Mouse (Mus musculus) layer of hippocampus, adult 11-12 months (tissue): Measurements from ENCODE around the gene Slc35g1.

ENCODE experiments used
- DNase-seq: peaks from one replicate; pipeline ENCODE4 v3.0.0; 2022; ENCODE audit warnings: low spot score

Gene Slc35g1

GRCm38 (mm10) chr19:38396633-38396970, 822 bp downstream of the Slc35g1 start:
- no peak for DNase-seq

- no peak for DNase-seq
Observed at GRCm38 (mm10) chr19:38397004-38397403, 1.2 kb downstream of the Slc35g1 start.

GRCm38 (mm10) chr19:38398966-38399365, 3.2 kb downstream of the Slc35g1 start:
- no peak for DNase-seq

GRCm38 (mm10) chr19:38400851-38401250, 5.1 kb downstream of the Slc35g1 start:
- no peak for DNase-seq

DNA sequence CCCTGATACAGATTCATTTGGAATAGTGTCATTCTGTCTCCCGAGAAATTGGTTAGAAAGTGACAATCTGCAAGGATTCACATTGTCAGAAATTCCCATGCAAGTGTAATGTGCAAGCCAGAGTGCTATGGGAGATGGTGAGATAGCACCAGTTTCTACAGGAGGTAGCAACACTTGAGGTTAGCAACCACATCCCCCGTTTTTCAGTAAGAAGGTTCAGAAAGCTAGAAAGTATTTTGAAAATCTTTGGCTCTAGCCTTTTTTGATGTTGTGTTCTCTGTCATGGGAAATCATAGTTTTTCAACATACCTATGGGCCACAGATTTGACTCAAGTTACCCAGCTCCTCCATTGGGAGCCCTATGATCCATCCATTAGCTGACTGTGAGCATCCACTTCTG, 5.6 kb downstream of the Slc35g1 start:
- no peak for DNase-seq

- no peak for DNase-seq
Observed at GRCm38 (mm10) chr19:38410357-38411056, 14.7 kb downstream of the Slc35g1 start.

DNA sequence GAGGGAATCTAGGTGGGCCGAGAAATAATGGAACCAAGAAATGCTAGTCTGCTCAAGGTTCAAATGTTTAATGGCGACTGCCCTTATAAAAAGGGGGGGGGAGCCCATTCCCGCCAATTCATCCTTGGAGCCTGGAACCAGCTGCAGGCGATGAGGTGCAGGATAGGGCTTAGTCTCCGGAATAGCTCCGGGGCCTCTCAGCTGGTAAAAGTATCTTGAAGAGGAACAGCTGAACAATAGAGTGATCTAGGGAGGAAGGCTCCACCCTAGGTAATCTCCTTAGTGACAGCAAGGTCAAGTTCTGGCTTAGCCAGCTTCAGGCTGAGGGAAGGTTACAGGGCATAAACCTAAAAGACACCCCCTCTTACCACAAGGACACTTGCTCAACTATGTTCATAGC, 18.1 kb downstream of the Slc35g1 start:
- DNase-seq, result no peak

DNA sequence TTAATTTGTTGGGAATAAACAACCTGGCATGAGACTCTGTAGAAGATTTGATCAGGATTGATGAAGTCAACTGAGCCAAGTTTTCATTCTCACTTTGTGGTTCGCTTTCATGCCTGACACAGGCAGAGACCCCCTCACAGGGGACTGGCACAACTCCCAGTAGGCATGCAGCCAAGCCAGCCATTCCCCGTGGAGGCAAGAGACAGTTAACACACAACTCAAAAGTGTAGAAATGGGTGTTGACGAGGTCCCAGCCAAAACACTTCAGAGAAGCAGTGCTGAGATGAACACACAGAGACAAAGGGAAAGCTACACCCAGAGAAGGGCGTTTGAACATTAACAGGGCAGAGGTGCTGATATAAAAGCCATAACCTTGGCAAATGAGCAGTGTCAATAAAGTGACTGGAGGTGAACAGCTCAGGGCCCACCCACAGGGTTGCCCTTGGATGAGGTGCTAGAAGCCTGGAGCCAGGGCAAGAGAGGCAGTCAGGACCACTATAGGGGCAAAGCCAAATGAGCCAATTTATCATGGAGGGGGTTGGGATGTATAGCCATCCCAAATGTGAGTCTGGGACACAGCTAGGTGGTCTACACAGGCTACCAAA, 23.1 kb downstream of the Slc35g1 start:
- no peak for DNase-seq

- DNase-seq, result no peak
Observed at GRCm38 (mm10) chr19:38420751-38421295, 25.0 kb downstream of the Slc35g1 start.

DNA sequence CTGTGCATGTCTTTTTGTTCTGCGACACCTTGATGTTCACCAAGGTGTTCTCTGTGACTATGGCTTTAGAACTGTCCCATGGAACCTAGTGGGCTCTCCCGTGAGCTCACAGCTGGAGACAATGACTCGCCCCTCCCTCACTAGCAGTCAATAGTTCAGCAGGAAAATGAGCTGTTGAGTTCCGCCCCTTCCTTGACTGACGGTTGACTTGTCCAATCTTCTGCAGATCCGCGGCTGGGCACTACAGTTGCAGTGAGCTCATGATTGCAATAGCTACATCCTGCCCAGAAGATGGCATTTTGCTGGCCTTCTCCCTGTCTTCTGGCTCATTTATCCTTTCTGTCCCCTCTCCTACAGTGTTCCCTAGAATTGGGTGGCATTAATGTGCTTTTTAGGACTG, 25.7 kb downstream of the Slc35g1 start:
- no peak for DNase-seq

- DNase-seq, result no peak
Observed at GRCm38 (mm10) chr19:38422926-38423325, 27.1 kb downstream of the Slc35g1 start.

- DNase-seq, result peak; percentile 28
Observed at GRCm38 (mm10) chr19:38423884-38424283, 28.1 kb downstream of the Slc35g1 start.

- no peak for DNase-seq
Observed at GRCm38 (mm10) chr19:38424581-38424980, 28.8 kb downstream of the Slc35g1 start.

DNA sequence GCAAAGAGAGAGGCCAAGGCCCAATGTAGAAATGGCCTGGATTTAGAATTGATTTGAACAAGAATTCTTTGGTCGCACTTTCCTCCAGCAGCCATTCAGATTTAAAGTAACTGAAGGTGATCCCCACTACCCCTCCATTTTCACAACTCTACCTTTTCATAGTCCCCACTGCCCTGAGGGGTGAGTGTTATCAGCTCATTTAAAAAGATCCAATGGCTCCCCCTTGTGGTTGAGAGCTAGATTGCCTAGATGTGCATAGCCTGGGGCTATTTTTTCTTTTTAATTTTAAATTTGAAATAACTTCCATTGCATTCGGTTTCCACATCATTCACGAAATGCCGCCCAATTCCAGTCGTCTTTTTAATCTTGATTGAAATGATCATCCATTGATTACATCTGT, 33.5 kb downstream of the Slc35g1 start:
- peak; percentile 43 for DNase-seq

- no peak for DNase-seq
Observed at GRCm38 (mm10) chr19:38430475-38430874, 34.7 kb downstream of the Slc35g1 start.

- no peak for DNase-seq
Observed at GRCm38 (mm10) chr19:38431326-38431725, 35.5 kb downstream of the Slc35g1 start.

DNA sequence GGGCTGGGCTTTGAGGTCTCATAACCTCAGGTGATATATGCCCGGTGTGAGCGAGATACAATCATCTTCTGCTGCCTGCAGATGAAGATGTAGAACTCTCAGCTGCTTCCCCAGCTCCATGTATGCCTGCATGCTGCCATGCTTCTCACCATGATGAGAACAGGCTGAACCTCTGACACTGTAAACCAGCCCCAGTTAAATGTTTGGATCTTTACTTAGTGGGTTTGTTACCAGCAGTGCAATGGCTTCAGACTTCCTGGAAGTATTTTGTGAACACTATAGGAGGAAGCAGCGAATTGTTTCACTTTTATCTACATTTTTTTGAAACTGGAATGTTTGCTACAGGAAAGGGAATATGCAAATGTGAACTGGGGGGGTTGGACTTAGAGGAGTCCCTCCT, 36.2 kb downstream of the Slc35g1 start:
- DNase-seq, result no peak

- peak; percentile 53 for DNase-seq
Observed at GRCm38 (mm10) chr19:38433381-38433780, 37.6 kb downstream of the Slc35g1 start.

GRCm38 (mm10) chr19:38435221-38435620, 39.4 kb downstream of the Slc35g1 start:
- DNase-seq, result peak; percentile 12

- no peak for DNase-seq
Observed at GRCm38 (mm10) chr19:38441860-38442259, 46.1 kb downstream of the Slc35g1 start.

DNA sequence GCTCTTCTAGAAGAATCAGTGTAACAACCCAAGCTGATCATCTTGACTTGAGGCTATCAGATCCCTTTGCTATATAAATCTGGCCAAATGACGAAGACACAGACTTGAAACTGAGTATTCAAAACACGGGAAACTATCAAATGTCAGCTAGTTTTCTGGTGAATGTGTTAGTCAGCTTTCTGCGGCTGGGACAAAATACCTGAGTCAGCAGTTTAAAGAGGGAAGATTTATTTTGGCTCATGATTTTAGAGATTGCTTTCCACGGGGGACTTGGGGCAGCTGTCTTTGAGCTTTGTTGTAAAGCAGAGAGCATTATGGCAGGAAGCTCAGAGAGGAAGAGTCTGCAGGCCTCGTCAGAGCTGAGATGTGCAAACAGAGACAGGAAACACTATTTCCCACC, 50.0 kb downstream of the Slc35g1 start:
- no peak for DNase-seq
